Mouse (Mus musculus) frontal cortex, adult 2 months (tissue): ENCODE results near the gene Crct1. TPM values are rescaled to one million over a fixed set of nuclear protein-coding genes. Genes with fewer than 3 reads are reported as not detected.

Source experiments
- DNase-seq, 2 experiments: peaks; one replicate each; pipeline ENCODE4 v3.0.0; 2022; ENCODE audit warnings: low spot score in 1 of 2; ENCODE audit errors: extremely low spot score in 1 of 2
- polyA plus RNA-seq: library from polyadenylated mRNA; depleted of rRNA; stranded (reverse); fragments of >200 nt; gene quantifications from 2 replicates; pipeline ENCODE4 v1.2.3, GENCODE M21; 2012; rRNA removed

Crct1 gene
- polyA plus RNA-seq: not detected in 2 replicates

GRCm38 (mm10) chr3:93015460-93016104 lies at the start of gene Crct1:
Gene Crct1, minus strand, starts transcription at chr3:93015687.
- no peak for DNase-seq

DNA sequence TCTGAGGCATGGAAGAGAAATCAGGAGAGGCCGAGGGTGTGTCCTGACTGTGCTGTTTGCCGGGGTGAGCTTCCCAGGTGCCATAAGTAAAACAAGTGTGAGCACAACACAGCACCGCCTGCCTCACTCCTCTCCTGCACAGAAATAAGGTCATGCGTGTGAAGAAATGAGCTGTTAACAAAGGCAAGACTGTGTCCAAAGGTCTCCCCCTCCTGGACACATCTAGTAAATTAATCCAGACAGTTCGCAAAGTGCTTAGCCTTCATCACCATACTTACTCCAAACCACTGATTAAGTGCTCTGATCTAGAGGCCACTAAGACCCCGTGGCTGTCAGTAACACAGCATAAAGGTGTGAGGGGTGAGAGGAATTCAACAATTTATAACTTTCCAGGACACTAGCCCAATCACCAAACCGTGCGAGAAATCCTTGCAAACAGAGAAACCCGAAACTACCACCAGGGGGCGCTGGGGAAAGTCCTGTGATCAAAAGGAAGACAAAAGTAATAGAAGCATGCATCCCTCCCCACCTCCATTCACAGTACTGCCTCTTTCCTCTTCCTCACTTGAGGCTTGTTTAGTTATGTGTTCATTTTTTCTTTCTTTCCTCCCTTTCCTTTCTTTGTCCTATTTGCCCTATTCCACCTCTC lies 37.5 kb upstream of the Crct1 start:
- no peak for DNase-seq

- DNase-seq: no peak
These were observed 34.7 kb upstream of the Crct1 start for GRCm38 (mm10) chr3:93050182-93050581.

DNA sequence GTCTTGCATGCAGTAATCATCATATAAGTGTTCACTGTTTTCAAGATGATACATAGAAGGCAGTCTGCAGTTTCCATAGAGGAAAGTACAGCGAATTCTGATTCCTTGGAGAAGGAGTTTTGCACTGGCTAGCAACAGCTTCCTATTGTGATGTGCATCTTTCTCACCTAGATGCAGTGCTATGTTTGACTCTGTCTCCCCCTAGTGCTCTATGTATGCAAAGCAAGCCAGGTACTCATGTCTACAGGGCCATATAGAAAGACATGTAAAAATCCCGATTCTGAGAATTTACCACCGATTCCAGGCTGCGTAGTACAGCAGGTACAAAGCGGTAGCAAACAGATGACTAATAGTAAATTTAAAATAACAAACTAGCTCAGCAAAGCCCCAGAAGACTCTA lies 16.0 kb upstream of the Crct1 start:
- DNase-seq: peak in 1 of 2 experiments; percentile 84

GRCm38 (mm10) chr3:93025486-93025885 lies 10.0 kb upstream of the Crct1 start:
- no peak for DNase-seq

DNA sequence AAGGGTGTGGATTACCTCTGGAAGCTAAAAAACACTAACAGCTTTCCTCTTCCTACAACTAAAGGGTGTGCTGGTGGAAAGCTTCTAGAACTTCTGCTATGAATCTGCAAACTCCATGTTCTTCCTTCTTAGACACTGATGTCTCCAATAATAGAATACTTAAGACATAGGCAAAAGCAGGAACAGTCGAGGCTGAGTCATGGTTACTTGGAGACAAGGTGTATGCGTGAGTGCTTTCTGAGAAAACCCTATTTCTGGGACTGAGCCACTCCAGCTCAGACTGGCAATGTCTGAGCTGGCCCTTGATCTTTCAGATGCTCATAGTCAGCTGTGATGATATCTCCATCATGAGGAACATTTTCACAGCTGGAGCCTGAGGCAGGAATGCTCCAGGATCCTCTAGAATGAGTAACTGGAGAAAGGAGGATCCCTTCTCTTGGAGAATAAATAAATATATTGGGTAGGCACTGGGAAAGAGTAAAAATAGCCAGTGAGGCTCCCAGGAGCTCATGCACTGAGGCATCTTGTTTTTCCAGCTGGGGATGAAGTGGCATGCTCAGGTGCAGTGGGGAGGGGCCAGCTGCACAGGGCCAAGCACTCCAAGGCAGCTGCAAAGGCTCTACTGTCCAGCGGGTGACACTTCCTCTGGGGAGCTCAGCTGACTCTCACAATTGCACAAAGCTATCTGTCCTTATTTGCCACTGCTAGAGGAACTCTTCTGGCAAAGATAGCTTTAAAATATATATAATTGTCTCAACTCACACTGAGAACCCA lies 8.1 kb upstream of the Crct1 start:
- DNase-seq: peak; percentile 13 to 41

GRCm38 (mm10) chr3:93021171-93021570 lies 5.7 kb upstream of the Crct1 start:
- DNase-seq: no peak

GRCm38 (mm10) chr3:93018960-93019359 lies 3.5 kb upstream of the Crct1 start, which contains the start of gene Lce1m:
Gene Lce1m, minus strand, starts transcription at chr3:93019060.
- DNase-seq: no peak

DNA sequence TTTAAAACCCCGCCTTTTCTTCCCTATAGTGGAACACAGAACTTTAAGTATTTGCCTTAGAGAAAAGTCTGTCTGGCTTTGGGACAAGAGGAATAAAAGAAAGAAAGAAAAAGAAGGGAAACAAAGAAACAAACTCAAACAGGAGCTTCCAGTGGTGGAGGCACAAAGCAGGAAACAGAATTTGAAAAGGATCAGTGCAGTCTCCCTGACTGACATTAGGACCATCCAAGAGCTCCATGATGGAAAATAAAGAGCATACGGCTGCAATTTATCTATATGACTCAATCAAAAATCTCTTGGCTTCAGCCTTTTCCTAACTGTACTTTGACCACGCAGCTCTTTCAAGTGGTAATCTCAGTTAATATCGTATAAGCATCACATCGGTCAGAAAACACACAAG lies 616 bp downstream of the Crct1 start:
- DNase-seq: no peak

DNA sequence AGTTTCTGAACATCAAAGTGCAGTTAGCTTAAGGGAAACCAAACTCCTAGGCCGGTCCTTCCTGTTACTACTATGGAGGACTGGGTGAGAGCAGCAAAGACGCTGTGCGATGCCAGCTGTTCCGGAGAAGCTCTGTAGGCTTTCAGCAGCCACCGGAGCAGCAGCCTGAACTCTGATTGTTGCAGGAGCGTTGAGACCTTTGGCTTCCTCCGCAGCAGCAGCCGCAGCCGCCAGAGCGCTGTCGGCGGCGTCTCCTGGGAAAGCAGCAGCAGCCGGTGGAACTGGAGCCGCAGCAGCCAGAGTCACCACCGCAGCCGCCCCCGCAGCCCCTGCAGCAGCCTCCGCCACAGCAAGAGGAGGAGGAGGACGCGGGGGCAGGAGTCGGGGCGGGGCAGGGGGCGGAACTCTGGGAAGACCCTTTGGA lies 1.1 kb downstream of the Crct1 start:
- DNase-seq: peak in 1 of 2 experiments; percentile 60

GRCm38 (mm10) chr3:93002843-93003242 lies 12.6 kb downstream of the Crct1 start:
- DNase-seq: no peak

DNA sequence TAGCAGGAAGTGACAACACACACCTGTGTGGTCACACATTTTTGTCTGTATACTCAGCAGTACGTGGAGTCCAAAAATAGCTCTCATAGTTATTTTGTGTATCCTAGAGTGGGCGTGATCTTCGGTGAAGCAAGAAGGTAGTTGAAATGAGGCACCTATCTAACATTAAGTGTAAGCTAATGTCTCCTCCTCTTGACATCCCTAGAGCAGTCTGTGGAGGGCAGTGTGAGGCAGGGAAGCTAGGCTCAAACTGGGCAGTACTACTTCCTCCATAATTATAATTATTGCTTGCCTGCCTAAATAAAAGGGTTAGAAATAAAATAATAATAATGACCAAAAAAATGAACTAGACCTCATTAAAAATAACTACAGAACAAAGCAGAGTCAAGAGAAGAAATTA lies 14.9 kb downstream of the Crct1 start:
- DNase-seq: no peak

DNA sequence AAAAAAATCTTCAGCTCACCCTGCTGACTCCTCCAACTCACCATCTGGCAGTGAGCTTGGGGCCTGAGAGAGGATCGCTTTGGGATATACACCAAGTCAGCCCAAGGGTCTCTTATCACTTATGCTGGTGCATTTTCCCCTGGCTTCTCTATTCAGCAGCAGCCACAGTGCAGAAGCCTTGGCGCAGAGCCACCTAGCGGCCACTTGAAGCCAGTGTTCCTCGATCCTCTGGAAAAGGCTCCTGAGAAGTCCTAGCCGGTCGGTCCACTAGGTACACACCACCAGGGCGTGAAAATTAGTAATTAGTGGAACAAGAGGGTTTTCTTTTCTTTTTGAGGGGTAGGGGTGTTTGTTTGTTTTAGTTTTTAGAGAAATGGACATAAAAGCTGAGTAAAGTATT lies 16.8 kb downstream of the Crct1 start:
- peak; percentile 33 to 89 for DNase-seq

- DNase-seq: no peak
These were observed 23.6 kb downstream of the Crct1 start, which contains the start of gene Lce3f for GRCm38 (mm10) chr3:92991926-92992325. Gene Lce3f, plus strand, starts transcription at chr3:92992226.

GRCm38 (mm10) chr3:92978484-92978883 lies 37.0 kb downstream of the Crct1 start:
- no peak for DNase-seq

DNA sequence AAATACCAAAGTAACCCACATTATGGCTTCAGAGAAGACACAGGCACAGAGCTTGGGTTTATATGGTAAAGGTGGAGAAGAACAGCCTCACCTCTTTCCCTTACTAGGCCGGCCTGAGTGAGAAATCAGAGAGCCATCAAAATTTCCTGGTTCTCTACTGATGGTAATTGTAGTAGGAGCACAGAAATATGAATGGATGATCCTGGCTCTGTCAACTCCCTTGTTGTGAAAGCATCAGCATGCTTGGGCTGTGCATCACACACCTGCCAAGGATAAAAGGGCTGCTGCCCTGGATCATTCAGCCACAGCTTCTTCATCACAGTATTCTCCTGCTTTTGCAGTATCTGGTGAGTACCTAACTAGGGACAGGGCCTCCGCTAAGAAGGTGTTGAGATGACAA lies 48.7 kb downstream of the Crct1 start, which contains the start of gene Lce3e:
Lce3e (plus strand) TSS at position 301 of the 400 bp plus-strand sequence.
- no peak for DNase-seq

Other genes with a start within 250 kb of the Crct1 start
- not detected in 2 replicates for gene Lce1i, start 236.8 kb downstream of the Crct1 start, polyA plus RNA-seq
- not detected in 2 replicates for gene Lce1j, start 225.2 kb downstream of the Crct1 start, polyA plus RNA-seq
- not detected in 2 replicates for gene Lce1k, start 207.8 kb downstream of the Crct1 start, polyA plus RNA-seq
- 0.04 TPM in 1 of 2 replicates, not detected in the other for gene Kprp, start 188.4 kb downstream of the Crct1 start, polyA plus RNA-seq
- gene Lce1l, start 164.4 kb downstream of the Crct1 start, polyA plus RNA-seq: not detected in 2 replicates
- gene 2310050C09Rik, start 145.5 kb downstream of the Crct1 start, polyA plus RNA-seq: not detected in 2 replicates
- gene Lce3a, start 89.5 kb downstream of the Crct1 start, polyA plus RNA-seq: not detected in 2 replicates
- gene Lce3b, start 82.7 kb downstream of the Crct1 start, polyA plus RNA-seq: not detected in 2 replicates
- gene Lce3c, start 71.2 kb downstream of the Crct1 start, polyA plus RNA-seq: not detected in 2 replicates
- gene Lce3d, start 58.3 kb downstream of the Crct1 start, polyA plus RNA-seq: not detected in 2 replicates
- not detected in 2 replicates for gene Lce3e, start 48.6 kb downstream of the Crct1 start, polyA plus RNA-seq
- not detected in 2 replicates for gene Lce3f, start 23.5 kb downstream of the Crct1 start, polyA plus RNA-seq
- gene Lce1m, start 3.4 kb upstream of the Crct1 start, polyA plus RNA-seq: not detected in 2 replicates
- gene Gm4858, start 53.1 kb upstream of the Crct1 start, polyA plus RNA-seq: not detected in 2 replicates
- gene Crnn, start 129.1 kb upstream of the Crct1 start, polyA plus RNA-seq: not detected in 2 replicates
- not detected in 2 replicates for gene Flg2, start 181.6 kb upstream of the Crct1 start, polyA plus RNA-seq